Mouse (Mus musculus): ENCODE data around the gene Cacng2.

Cacng2 gene

GRCm38 (mm10) chr15:77952921-77953320, 166.9 kb downstream of the Cacng2 start:
- DNase-seq (ENCODE audit: low read depth, low spot score), result no peak

GRCm38 (mm10) chr15:77949061-77949460, 170.8 kb downstream of the Cacng2 start:
- DNase-seq (ENCODE audit: low read depth, low spot score), result no peak

GRCm38 (mm10) chr15:77945711-77946110, 174.1 kb downstream of the Cacng2 start:
- DNase-seq (ENCODE audit: low read depth, low spot score), result no peak

Measured in embryo, embryonic 11.5 days (tissue).